Mouse (Mus musculus) embryonic fibroblast, embryonic 13.5 days (primary cell): ENCODE measurements around the gene Gm11985.

ENCODE experiments used
- CTCF ChIP-seq: IDR thresholded peaks from 2 replicates; pipeline ENCODE4 v1.5.1; 2011; ENCODE audit warnings: mild to moderate bottlenecking, control low read depth, low read length, moderate library complexity, borderline replicate concordance; ENCODE audit not compliant: insufficient read depth
- POLR2A ChIP-seq: IDR thresholded peaks from 2 replicates; pipeline ENCODE4 v1.6.1; 2011; ENCODE audit warnings: low read depth, mild to moderate bottlenecking, control low read depth, low read length, moderate library complexity

GRCm38 (mm10) chr11:7173664-7174063 lies 14.7 kb downstream of the Gm11985 start:
- TF ChIP-seq CTCF (no peak), POLR2A (no peak)
